Mouse (Mus musculus) layer of hippocampus, adult 8-10 months (tissue): ENCODE data around the gene Ppfia4. TPM values are rescaled to one million over a fixed set of nuclear protein-coding genes. Genes with fewer than 3 reads are reported as not detected.
A peak's percentile ranks its signal among the peaks of the same experiment; 100 is the strongest.
"Not testable (repeated sequence)": the region's sequence is repeated elsewhere in the genome, so short reads cannot be mapped to it uniquely, and the experiment has no call there.

Experiments used
- DNase-seq, 2 experiments: peaks; one replicate each; pipeline ENCODE4 v3.0.0; 2022; ENCODE audit warnings: low spot score in 2 of 2
- total RNA-seq, 4 experiments: library from RNA; stranded (reverse); gene quantifications; 2 replicates each; pipeline ENCODE4 v1.2.4; 2022

Ppfia4 gene
- total RNA-seq, 4 experiments from 2014 or later: 72.2 to 86.2 (median 77.3) TPM

DNA sequence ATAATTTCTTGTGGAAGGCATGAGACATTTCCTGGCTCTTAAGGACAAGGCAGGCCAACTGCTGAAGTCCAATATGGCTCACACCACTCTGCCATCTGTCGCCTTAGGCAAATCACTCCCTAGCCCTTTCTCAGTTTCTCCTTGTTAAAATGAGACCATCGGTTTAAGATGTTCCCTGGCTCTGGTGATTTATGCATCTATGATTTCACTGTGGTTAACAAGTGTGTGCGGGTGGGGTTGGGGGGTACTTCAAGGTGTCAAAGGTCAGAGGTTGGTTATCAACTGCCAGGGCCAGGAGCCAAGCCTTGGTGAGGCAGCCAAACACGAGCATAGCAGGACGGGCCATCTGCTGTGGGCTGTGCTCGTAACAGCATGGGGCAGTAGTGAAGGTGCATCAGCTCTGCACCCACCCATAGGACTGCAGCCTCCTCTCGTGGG is 58.2 kb downstream of the Ppfia4 start:
- DNase-seq: no peak

DNA sequence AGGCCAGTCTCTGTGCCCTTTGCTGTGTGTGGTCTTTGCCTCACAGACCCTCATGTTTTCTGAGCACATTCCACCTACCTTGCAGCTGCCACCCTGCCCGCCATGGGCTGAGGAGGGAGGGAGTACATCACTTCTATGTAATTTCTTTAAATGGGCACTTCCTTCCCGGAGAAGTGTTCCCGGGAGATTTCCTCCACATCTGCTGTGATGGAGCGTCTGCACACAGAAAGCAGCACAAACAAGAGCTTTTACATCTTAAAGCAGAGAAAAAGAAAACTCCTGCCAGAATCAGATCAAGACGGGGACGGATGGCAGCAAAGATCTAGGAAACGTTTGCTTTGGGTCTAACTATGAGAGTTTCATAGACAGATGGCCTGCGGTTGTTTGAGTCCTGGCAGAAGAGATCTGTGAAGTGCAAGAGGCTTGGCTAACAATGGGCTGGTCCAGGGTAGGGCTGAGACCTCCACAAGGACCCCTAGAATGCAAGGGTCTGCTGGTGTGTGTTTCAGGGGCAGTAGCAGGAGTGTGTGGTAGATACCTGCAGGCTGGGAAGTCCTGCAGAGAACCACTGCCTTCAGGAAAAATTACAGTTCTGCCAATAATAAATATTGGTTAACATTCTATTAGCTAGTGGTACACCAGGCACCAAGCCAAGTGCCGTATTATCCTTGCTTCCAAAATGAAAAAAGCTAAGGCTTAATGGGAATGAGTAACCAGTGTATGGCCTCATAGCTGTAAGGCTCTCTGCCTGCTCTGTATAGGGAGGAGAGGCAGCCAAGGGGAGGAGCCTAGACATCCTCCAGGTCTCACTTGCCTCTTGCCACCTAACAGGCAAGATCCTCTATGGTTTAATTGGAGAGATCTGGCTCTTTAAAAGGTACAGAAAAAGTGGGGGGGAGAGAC is 59.0 kb downstream of the Ppfia4 start:
- peak in 1 of 2 experiments; percentile 59 for DNase-seq

DNA sequence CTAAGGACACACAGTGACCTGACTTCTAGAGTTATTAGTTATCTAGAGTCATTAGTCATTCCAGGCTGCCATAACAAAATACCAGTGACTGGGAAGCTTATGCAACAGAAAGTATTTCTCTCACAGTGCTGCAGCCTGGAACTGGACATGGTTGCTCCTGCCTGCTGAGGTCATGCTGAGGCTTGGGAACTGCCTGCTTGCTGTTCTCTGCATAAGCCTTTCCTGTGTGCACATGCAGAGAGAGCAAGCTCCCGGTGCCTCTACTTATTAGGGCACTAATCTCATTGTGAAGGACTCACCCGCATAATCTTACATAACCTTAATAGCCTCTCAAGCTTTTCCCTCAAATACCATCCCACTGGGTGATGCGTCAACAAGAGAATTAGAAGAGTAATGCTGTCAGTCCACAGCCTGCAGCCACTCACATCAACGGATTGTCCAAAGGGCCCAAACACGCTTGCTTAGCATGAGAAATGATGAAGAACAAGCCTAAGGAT is 59.9 kb downstream of the Ppfia4 start:
- DNase-seq: no peak

DNA sequence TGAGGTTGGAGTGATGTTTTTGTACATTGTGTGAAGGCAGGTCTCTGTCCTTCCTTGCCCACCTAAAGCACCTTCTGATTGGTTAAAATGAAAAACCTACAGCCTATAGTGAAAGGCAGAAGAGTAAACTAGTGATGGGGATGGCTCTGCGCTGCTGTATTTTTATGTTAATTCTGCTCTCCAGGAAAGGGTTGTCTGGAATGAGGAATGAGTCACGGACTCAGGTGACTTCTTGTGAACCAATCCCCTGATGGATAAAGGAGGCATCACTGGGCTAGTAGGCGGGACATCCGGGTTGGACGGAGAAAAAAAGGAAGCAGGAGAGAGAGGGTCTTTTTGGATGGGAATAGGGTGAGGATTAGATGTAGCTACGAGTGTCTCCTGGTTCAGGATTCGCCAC is 62.7 kb downstream of the Ppfia4 start:
- no peak for DNase-seq

DNA sequence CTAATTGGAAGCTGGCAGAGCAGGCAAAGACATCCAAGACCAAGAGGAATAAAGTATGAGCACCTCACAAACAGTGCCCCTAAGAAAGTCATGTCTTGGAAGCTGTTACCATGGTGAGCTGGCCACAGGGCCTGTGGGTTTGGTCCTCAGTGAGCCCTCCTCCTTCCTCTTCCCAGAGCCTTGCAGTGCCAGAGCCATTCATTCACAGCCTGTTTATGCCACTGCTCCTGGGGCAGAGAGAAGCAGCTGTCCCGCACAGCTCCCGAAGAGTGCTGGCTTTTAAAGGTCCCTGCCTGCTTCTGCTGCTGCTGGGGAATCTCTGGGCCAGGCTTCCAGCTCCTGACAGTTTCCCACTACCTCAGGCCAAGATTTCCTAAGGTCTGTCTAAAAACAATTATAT is 66.9 kb downstream of the Ppfia4 start:
- no peak for DNase-seq

DNA sequence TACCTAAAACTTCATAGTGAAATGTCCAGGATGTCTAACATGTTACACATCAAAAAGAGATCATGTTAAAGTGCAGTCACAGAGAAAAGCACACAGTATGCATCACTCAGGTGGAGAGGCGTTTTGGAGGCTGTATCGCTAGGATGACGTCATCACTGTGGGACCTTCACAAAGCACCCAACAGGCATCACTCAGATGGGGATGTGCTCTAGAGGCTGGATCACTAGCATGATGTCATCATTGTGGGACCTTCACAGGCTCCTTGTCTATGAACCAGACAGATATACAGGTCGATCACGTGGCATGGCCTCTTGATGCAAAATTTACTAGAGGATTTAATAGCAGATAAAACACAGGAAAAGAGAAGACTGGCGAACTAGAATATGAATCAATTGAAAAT is 68.4 kb downstream of the Ppfia4 start:
- DNase-seq: no peak

DNA sequence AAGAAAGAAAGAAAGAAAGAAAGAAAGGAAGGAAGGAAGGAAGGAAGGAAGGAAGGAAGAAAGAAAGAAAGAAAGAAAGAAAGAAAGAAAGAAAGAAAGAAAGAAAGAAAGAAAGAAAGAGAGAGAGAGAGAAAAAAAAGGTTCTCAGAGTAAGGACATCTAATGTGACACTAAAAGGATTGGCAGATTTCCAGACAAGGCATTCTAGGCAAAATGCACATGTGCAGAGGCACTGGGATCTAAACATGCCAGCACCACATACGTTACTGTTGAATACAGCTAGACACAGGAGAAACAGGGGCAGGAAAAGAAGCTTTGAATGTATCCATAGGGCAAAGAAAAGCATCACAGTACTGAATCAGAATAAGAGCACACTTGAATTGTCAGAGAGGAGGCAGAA is 83.0 kb downstream of the Ppfia4 start:
- DNase-seq: not testable (repeated sequence)

Other genes starting within 250 kb of the Ppfia4 start
- gene Chit1, start 221.7 kb downstream of the Ppfia4 start, total RNA-seq: under 1 TPM in 1 of 4 experiments, not detected in 3; 0.32 TPM
- 10 to 100 TPM; 14.8 to 44.4 (median 27.1) TPM for gene Chil1, start 150.8 kb downstream of the Ppfia4 start, total RNA-seq
- gene Mybph, start 139.5 kb downstream of the Ppfia4 start, total RNA-seq: under 1 TPM in 1 of 4 experiments, not detected in 3; 0.28 TPM
- 100 to 1,000 TPM; 190 to 216 (median 202) TPM for gene Adora1, start 97.5 kb downstream of the Ppfia4 start, total RNA-seq
- gene Myog, start 42.9 kb downstream of the Ppfia4 start, total RNA-seq: not detected
- 10 to 100 TPM; 59.9 to 70.0 (median 61.8) TPM for gene Tmem183a, start 29.1 kb upstream of the Ppfia4 start, total RNA-seq
- gene 4933406M09Rik, start 53.0 kb upstream of the Ppfia4 start, total RNA-seq: not detected
- gene Cyb5r1, start 72.6 kb upstream of the Ppfia4 start, total RNA-seq: 10 to 100 TPM; 28.8 to 43.0 (median 35.5) TPM
- 10 to 100 TPM; 54.3 to 62.3 (median 58.9) TPM for gene Adipor1, start 82.5 kb upstream of the Ppfia4 start, total RNA-seq
- gene Klhl12, start 122.6 kb upstream of the Ppfia4 start, total RNA-seq: 10 to 100 TPM; 37.8 to 46.1 (median 41.6) TPM
- 10 to 100 TPM; 20.0 to 26.7 (median 21.8) TPM for gene Rabif, start 161.7 kb upstream of the Ppfia4 start, total RNA-seq
- gene Mgat4e, start 216.8 kb upstream of the Ppfia4 start, total RNA-seq: not detected
- gene Kdm5b, start 227.2 kb upstream of the Ppfia4 start, total RNA-seq: 10 to 100 TPM; 66.4 to 81.0 (median 72.1) TPM